Mouse (Mus musculus): Measurements from ENCODE around the gene Copz1. TPM values are rescaled to one million over a fixed set of nuclear protein-coding genes. Genes with fewer than 3 reads are reported as not detected.
"Not testable (repeated sequence)": the region's sequence is repeated elsewhere in the genome, so short reads cannot be mapped to it uniquely, and the experiment has no call there.

Gene Copz1
- polyA plus RNA-seq, 1 experiment from 2014 or later = 172 TPM

- H3K4me2 ChIP-seq (ENCODE audit: low read length) = no peak overlapping the region
- no peaks in the 10 kb centered on the region for H3K9me3 ChIP-seq (ENCODE audit: control insufficient read depth, low read length)
- ATAC-seq (ENCODE audit: insufficient number of reproducible peaks, insufficient read depth, low FRiP score, low read depth) = no peak
- no peaks in the 10 kb centered on the region for H3K27me3 ChIP-seq (ENCODE audit: control insufficient read depth, insufficient read depth, low read length)
- WGBS = 89% methylated on average over 9 of the region's 9 CpGs
- H3K27ac ChIP-seq (replicated peaks in 1 of 2; ENCODE audit: control insufficient read depth in 1 of 2, insufficient read depth in 1 of 2, low read depth in 2 of 2, low read length in 2 of 2) = no peak overlapping the region; a peak in 1 of 4 replicates
- H3K9ac ChIP-seq (ENCODE audit: low read length) = no peak overlapping the region
- no peak overlapping the region for H3K4me3 ChIP-seq (ENCODE audit: control insufficient read depth in 1 of 2, insufficient read depth in 1 of 2, low read depth in 1 of 2, low read length in 2 of 2)
- H3K36me3 ChIP-seq (ENCODE audit: control insufficient read depth, insufficient read depth, low read length) = peaks cover 66% of the 10 kb centered on the region
- peaks cover 5 to 23% of the 10 kb centered on the region in 2 experiments for H3K4me1 ChIP-seq (ENCODE audit: control insufficient read depth in 2 of 2, insufficient read depth in 2 of 2, low read length in 2 of 2)
Measured at GRCm38 (mm10) chr15:103247078-103247781, 25.3 kb upstream of the Copz1 start.

- no peak for ATAC-seq (ENCODE audit: insufficient number of reproducible peaks, insufficient read depth, low FRiP score, low read depth)
- Histone ChIP-seq H3K4me1 (ENCODE audit: control insufficient read depth in 2 of 2, insufficient read depth in 2 of 2, low read length in 2 of 2) (peaks cover 2 to 16% of the 10 kb centered on the region in 2 experiments), H3K9ac (ENCODE audit: low read length) (no peak overlapping the region), H3K27me3 (ENCODE audit: control insufficient read depth, insufficient read depth, low read length) (no peaks in the 10 kb centered on the region), H3K4me2 (ENCODE audit: low read length) (no peak overlapping the region), H3K9me3 (ENCODE audit: control insufficient read depth, low read length) (no peaks in the 10 kb centered on the region), H3K36me3 (ENCODE audit: control insufficient read depth, insufficient read depth, low read length) (peaks cover 59% of the 10 kb centered on the region), H3K4me3 (ENCODE audit: control insufficient read depth in 1 of 2, insufficient read depth in 1 of 2, low read depth in 1 of 2, low read length in 2 of 2) (no peak overlapping the region), H3K27ac (replicated peaks in 1 of 2; ENCODE audit: control insufficient read depth in 1 of 2, insufficient read depth in 1 of 2, low read depth in 2 of 2, low read length in 2 of 2) (no peak overlapping the region; a peak in 1 of 4 replicates)
Measured at GRCm38 (mm10) chr15:103247782-103248400, 24.6 kb upstream of the Copz1 start.

- no peak for ATAC-seq (ENCODE audit: insufficient number of reproducible peaks, insufficient read depth, low FRiP score, low read depth)
- no peaks in the 10 kb centered on the region for H3K27me3 ChIP-seq (ENCODE audit: control insufficient read depth, insufficient read depth, low read length)
- H3K4me1 ChIP-seq (ENCODE audit: control insufficient read depth in 2 of 2, insufficient read depth in 2 of 2, low read length in 2 of 2) = peaks cover 0 to 9% of the 10 kb centered on the region in 2 experiments; a peak in 2 of 4 replicates
- no peak overlapping the region for H3K4me3 ChIP-seq (ENCODE audit: control insufficient read depth in 1 of 2, insufficient read depth in 1 of 2, low read depth in 1 of 2, low read length in 2 of 2)
- H3K4me2 ChIP-seq (ENCODE audit: low read length) = no peak overlapping the region
- H3K27ac ChIP-seq (replicated peaks in 1 of 2; ENCODE audit: control insufficient read depth in 1 of 2, insufficient read depth in 1 of 2, low read depth in 2 of 2, low read length in 2 of 2) = no peak overlapping the region
- peaks cover 52% of the 10 kb centered on the region for H3K36me3 ChIP-seq (ENCODE audit: control insufficient read depth, insufficient read depth, low read length)
- 81% methylated on average over 28 of the region's 28 CpGs for WGBS
- no peak overlapping the region for H3K9ac ChIP-seq (ENCODE audit: low read length)
- H3K9me3 ChIP-seq (ENCODE audit: control insufficient read depth, low read length) = no peaks in the 10 kb centered on the region
Measured at GRCm38 (mm10) chr15:103248401-103249313, 23.9 kb upstream of the Copz1 start.

GRCm38 (mm10) chr15:103249511-103249910, 23.0 kb upstream of the Copz1 start:
- H3K4me1 ChIP-seq (ENCODE audit: control insufficient read depth in 2 of 2, insufficient read depth in 2 of 2, low read length in 2 of 2); H3K4me2 ChIP-seq (ENCODE audit: low read length); H3K9me3 ChIP-seq (ENCODE audit: control insufficient read depth, low read length); H3K4me3 ChIP-seq (ENCODE audit: control insufficient read depth in 1 of 2, insufficient read depth in 1 of 2, low read depth in 1 of 2, low read length in 2 of 2); H3K27me3 ChIP-seq (ENCODE audit: control insufficient read depth, insufficient read depth, low read length); ATAC-seq (ENCODE audit: insufficient number of reproducible peaks, insufficient read depth, low FRiP score, low read depth); H3K27ac ChIP-seq (replicated peaks in 1 of 2; ENCODE audit: control insufficient read depth in 1 of 2, insufficient read depth in 1 of 2, low read depth in 2 of 2, low read length in 2 of 2); H3K9ac ChIP-seq (ENCODE audit: low read length): not testable (repeated sequence)
- 81% methylated on average over 6 of the region's 6 CpGs for WGBS
- peaks cover 46% of the 10 kb centered on the region for H3K36me3 ChIP-seq (ENCODE audit: control insufficient read depth, insufficient read depth, low read length)

GRCm38 (mm10) chr15:103250195-103250740, 22.2 kb upstream of the Copz1 start:
- Histone ChIP-seq H3K36me3 (ENCODE audit: control insufficient read depth, insufficient read depth, low read length) (peaks cover 40% of the 10 kb centered on the region), H3K4me1 (ENCODE audit: control insufficient read depth in 2 of 2, insufficient read depth in 2 of 2, low read length in 2 of 2) (peaks cover under 1 to 8% of the 10 kb centered on the region in 2 experiments; a peak in 3 of 4 replicates), H3K27ac (replicated peaks in 1 of 2; ENCODE audit: control insufficient read depth in 1 of 2, insufficient read depth in 1 of 2, low read depth in 2 of 2, low read length in 2 of 2) (no peak overlapping the region), H3K9ac (ENCODE audit: low read length) (no peak overlapping the region), H3K9me3 (ENCODE audit: control insufficient read depth, low read length) (no peaks in the 10 kb centered on the region), H3K4me3 (ENCODE audit: control insufficient read depth in 1 of 2, insufficient read depth in 1 of 2, low read depth in 1 of 2, low read length in 2 of 2) (no peak overlapping the region), H3K4me2 (ENCODE audit: low read length) (no peak overlapping the region), H3K27me3 (ENCODE audit: control insufficient read depth, insufficient read depth, low read length) (no peaks in the 10 kb centered on the region)
- WGBS = 20% methylated on average over 2 of the region's 2 CpGs
- no peak for ATAC-seq (ENCODE audit: insufficient number of reproducible peaks, insufficient read depth, low FRiP score, low read depth)

GRCm38 (mm10) chr15:103251595-103251994, 20.9 kb upstream of the Copz1 start:
- no peaks in the 10 kb centered on the region for H3K27me3 ChIP-seq (ENCODE audit: control insufficient read depth, insufficient read depth, low read length)
- WGBS = 5% methylated on average over 1 of the region's 1 CpGs
- no peak overlapping the region for H3K4me3 ChIP-seq (ENCODE audit: control insufficient read depth in 1 of 2, insufficient read depth in 1 of 2, low read depth in 1 of 2, low read length in 2 of 2)
- H3K4me2 ChIP-seq (ENCODE audit: low read length) = no peak overlapping the region
- ATAC-seq (ENCODE audit: insufficient number of reproducible peaks, insufficient read depth, low FRiP score, low read depth) = no peak
- H3K36me3 ChIP-seq (ENCODE audit: control insufficient read depth, insufficient read depth, low read length) = peaks cover 27% of the 10 kb centered on the region
- no peak overlapping the region for H3K9ac ChIP-seq (ENCODE audit: low read length)
- no peaks in the 10 kb centered on the region for H3K9me3 ChIP-seq (ENCODE audit: control insufficient read depth, low read length)
- H3K27ac ChIP-seq (replicated peaks in 1 of 2; ENCODE audit: control insufficient read depth in 1 of 2, insufficient read depth in 1 of 2, low read depth in 2 of 2, low read length in 2 of 2) = no peak overlapping the region
- H3K4me1 ChIP-seq (ENCODE audit: control insufficient read depth in 2 of 2, insufficient read depth in 2 of 2, low read length in 2 of 2) = peaks cover 2 to 3% of the 10 kb centered on the region in 2 experiments; a peak in 2 of 4 replicates

- 78% methylated on average over 3 of the region's 3 CpGs for WGBS
- H3K27me3 ChIP-seq (ENCODE audit: control insufficient read depth, insufficient read depth, low read length) = no peaks in the 10 kb centered on the region
- H3K4me2 ChIP-seq (ENCODE audit: low read length) = no peak overlapping the region
- no peaks in the 10 kb centered on the region for H3K9me3 ChIP-seq (ENCODE audit: control insufficient read depth, low read length)
- ATAC-seq (ENCODE audit: insufficient number of reproducible peaks, insufficient read depth, low FRiP score, low read depth) = no peak
- no peak overlapping the region for H3K9ac ChIP-seq (ENCODE audit: low read length)
- peaks cover 2 to 6% of the 10 kb centered on the region in 2 experiments; a peak in 3 of 4 replicates for H3K4me1 ChIP-seq (ENCODE audit: control insufficient read depth in 2 of 2, insufficient read depth in 2 of 2, low read length in 2 of 2)
- H3K36me3 ChIP-seq (ENCODE audit: control insufficient read depth, insufficient read depth, low read length) = peaks cover 16% of the 10 kb centered on the region
- H3K27ac ChIP-seq (replicated peaks in 1 of 2; ENCODE audit: control insufficient read depth in 1 of 2, insufficient read depth in 1 of 2, low read depth in 2 of 2, low read length in 2 of 2) = no peak overlapping the region
- no peak overlapping the region for H3K4me3 ChIP-seq (ENCODE audit: control insufficient read depth in 1 of 2, insufficient read depth in 1 of 2, low read depth in 1 of 2, low read length in 2 of 2)
Measured at GRCm38 (mm10) chr15:103252660-103253059, 19.9 kb upstream of the Copz1 start.
